Mouse (Mus musculus): ENCODE results near the gene Patz1. TPM values are rescaled to one million over a fixed set of nuclear protein-coding genes. Genes with fewer than 3 reads are reported as not detected.

The Patz1 gene
- total RNA-seq (2021), result 10 to 100 TPM; 50.6 to 51.5 TPM
- long read RNA-seq, transcript Patz1-201 (4 exons, 3,118 nt), result major isoform, 6 of 26 reads
- long read RNA-seq, partial matches to known transcripts, result 1 of 26 reads
- long read RNA-seq, other reads (novel, unspliced or antisense), result 8 of 26 reads

- DNase-seq (ENCODE audit: low spot score in 2 of 2), result peak in 1 of 2 experiments; percentile 64
Observed at GRCm38 (mm10) chr11:3288521-3289301, at the start of gene Patz1. Gene Patz1 (plus strand): TSS chr11:3288874.

GRCm38 (mm10) chr11:3242395-3242794, 46.3 kb upstream of the Patz1 start:
- DNase-seq (ENCODE audit: low spot score in 2 of 2), result no peak

GRCm38 (mm10) chr11:3243771-3244170, 44.9 kb upstream of the Patz1 start:
- DNase-seq (ENCODE audit: low spot score in 2 of 2), result peak in 1 of 2 experiments; percentile 42

GRCm38 (mm10) chr11:3247387-3247786, 41.3 kb upstream of the Patz1 start:
- no peak for DNase-seq (ENCODE audit: low spot score in 2 of 2)

- no peak for DNase-seq (ENCODE audit: low spot score in 2 of 2)
Observed at GRCm38 (mm10) chr11:3259537-3259936, 29.1 kb upstream of the Patz1 start.

- DNase-seq (ENCODE audit: low spot score in 2 of 2), result no peak
Observed at GRCm38 (mm10) chr11:3265291-3266078, 23.2 kb upstream of the Patz1 start.

GRCm38 (mm10) chr11:3266079-3266685, 22.5 kb upstream of the Patz1 start, which contains the start of gene Drg1:
Gene Drg1 (minus strand): TSS chr11:3266415.
- DNase-seq (ENCODE audit: low spot score in 2 of 2), result peak; percentile 92

- no peak for DNase-seq (ENCODE audit: low spot score in 2 of 2)
Observed at GRCm38 (mm10) chr11:3267133-3267532, 21.5 kb upstream of the Patz1 start.

GRCm38 (mm10) chr11:3269241-3269640, 19.4 kb upstream of the Patz1 start:
- DNase-seq (ENCODE audit: low spot score in 2 of 2), result no peak

GRCm38 (mm10) chr11:3278351-3278750, 10.3 kb upstream of the Patz1 start:
- DNase-seq (ENCODE audit: low spot score in 2 of 2), result no peak

GRCm38 (mm10) chr11:3279729-3280128, 8.9 kb upstream of the Patz1 start:
- no peak for DNase-seq (ENCODE audit: low spot score in 2 of 2)

GRCm38 (mm10) chr11:3282887-3283286, 5.8 kb upstream of the Patz1 start:
- DNase-seq (ENCODE audit: low spot score in 2 of 2), result no peak

GRCm38 (mm10) chr11:3283645-3284044, 5.0 kb upstream of the Patz1 start:
- no peak for DNase-seq (ENCODE audit: low spot score in 2 of 2)

GRCm38 (mm10) chr11:3285940-3286339, 2.7 kb upstream of the Patz1 start:
- DNase-seq (ENCODE audit: low spot score in 2 of 2), result no peak

GRCm38 (mm10) chr11:3287131-3287530, 1.5 kb upstream of the Patz1 start:
- no peak for DNase-seq (ENCODE audit: low spot score in 2 of 2)

- DNase-seq (ENCODE audit: low spot score in 2 of 2), result no peak
Observed at GRCm38 (mm10) chr11:3287921-3288320, 753 bp upstream of the Patz1 start.

GRCm38 (mm10) chr11:3289302-3289802, 678 bp downstream of the Patz1 start:
- DNase-seq (ENCODE audit: low spot score in 2 of 2), result peak in 1 of 2 experiments; percentile 68

GRCm38 (mm10) chr11:3289803-3290639, 1.3 kb downstream of the Patz1 start:
- peak; percentile 81 to 89 for DNase-seq (ENCODE audit: low spot score in 2 of 2)

GRCm38 (mm10) chr11:3290640-3291310, 2.1 kb downstream of the Patz1 start:
- DNase-seq (ENCODE audit: low spot score in 2 of 2), result peak in 1 of 2 experiments; percentile 81

Data from layer of hippocampus, adult 18-20 months (tissue).